Mouse (Mus musculus): ENCODE measurements around the gene Rora. TPM values are rescaled to one million over a fixed set of nuclear protein-coding genes. Genes with fewer than 3 reads are reported as not detected.

Rora gene
- polyA plus RNA-seq, 1 experiment from 2014 or later = 7.5 TPM

DNA sequence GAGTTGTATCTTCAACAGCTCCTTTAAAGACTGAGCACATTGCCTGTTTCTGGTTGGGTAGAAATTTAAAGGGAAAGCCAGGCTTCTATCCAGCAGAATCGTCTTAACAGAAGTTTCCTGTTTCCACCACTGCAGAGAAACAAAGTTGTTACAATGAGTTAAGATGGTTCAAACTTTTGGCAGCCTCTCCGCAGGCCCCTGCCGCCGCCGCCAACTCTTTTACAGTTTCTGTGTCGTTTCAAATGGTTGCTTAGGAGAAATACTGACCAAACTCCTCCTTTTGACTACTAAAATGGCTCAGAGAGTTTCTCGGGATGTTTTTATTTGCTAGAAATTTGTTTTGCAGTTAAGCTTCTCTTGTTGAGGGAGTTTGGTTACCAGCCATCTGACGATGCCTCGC lies 647.9 kb downstream of the Rora start:
- no peak for ATAC-seq (ENCODE audit: low FRiP score, low TSS enrichment)
- H3K9me3 ChIP-seq (ENCODE audit: control insufficient read depth, low read length) = no peaks in the 10 kb centered on the region
- no peak overlapping the region for H3K9ac ChIP-seq (ENCODE audit: low read length)
- 24% methylated on average over 9 of the region's 9 CpGs for WGBS
- H3K36me3 ChIP-seq (ENCODE audit: control insufficient read depth, insufficient read depth, low read length) = no peaks in the 10 kb centered on the region
- H3K4me1 ChIP-seq (replicated peaks; ENCODE audit: control insufficient read depth, insufficient read depth) = no peaks in the 10 kb centered on the region
- no peak overlapping the region for H3K27ac ChIP-seq (replicated peaks)
- DNase-seq (ENCODE audit: low spot score) = no peak
- TF ChIP-seq EP300 (optimal IDR thresholded peaks at IDR 0.05) (no peak), CTCF (IDR thresholded peaks at IDR 0.05; ENCODE audit: low read depth) (no peak)
- peak overlapping the region; percentile 31; the same call in 1 of the 2 replicates for H3K4me2 ChIP-seq (replicated peaks; ENCODE audit: low read depth)
- H3K4me3 ChIP-seq (ENCODE audit: low read depth, low read length) = no peak overlapping the region
- H3K27me3 ChIP-seq (ENCODE audit: control insufficient read depth, insufficient read depth, low read length) = no peaks in the 10 kb centered on the region

DNA sequence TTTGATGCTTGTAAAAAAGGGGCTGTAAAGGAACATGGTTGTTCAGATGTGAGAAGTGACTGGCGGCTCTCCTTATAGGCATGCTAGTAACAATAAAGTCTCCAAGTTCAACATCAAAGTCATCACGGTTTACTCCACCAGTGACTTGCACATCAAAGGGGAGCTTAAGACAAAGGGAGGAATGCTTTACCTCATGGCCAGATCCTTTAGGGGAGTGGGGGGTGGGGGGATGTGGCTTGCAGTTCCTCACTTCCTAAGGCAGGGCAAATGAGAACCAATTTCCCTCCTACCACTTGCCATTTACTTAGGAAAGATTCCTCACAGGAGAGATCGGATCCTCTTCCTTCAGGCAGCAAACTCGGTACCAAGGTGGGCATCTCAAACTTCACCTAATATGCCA lies 648.4 kb downstream of the Rora start:
- TF ChIP-seq EP300 (optimal IDR thresholded peaks at IDR 0.05) = no peak
- no peak for TF ChIP-seq CTCF (IDR thresholded peaks at IDR 0.05; ENCODE audit: low read depth)
- Histone ChIP-seq H3K27me3 (ENCODE audit: control insufficient read depth, insufficient read depth, low read length) (no peaks in the 10 kb centered on the region), H3K9me3 (ENCODE audit: control insufficient read depth, low read length) (no peaks in the 10 kb centered on the region), H3K4me2 (replicated peaks; ENCODE audit: low read depth) (0 out of 2 replicates have a peak overlapping the region, but pooled peaks have one; percentile 31), H3K27ac (replicated peaks) (no peak overlapping the region), H3K4me1 (replicated peaks; ENCODE audit: control insufficient read depth, insufficient read depth) (no peaks in the 10 kb centered on the region), H3K4me3 (ENCODE audit: low read depth, low read length) (no peak overlapping the region), H3K9ac (ENCODE audit: low read length) (no peak overlapping the region), H3K36me3 (ENCODE audit: control insufficient read depth, insufficient read depth, low read length) (no peaks in the 10 kb centered on the region)
- 33% methylated on average over 4 of the region's 4 CpGs for WGBS
- DNase-seq (ENCODE audit: low spot score) = no peak
- no peak for ATAC-seq (ENCODE audit: low FRiP score, low TSS enrichment)

DNA sequence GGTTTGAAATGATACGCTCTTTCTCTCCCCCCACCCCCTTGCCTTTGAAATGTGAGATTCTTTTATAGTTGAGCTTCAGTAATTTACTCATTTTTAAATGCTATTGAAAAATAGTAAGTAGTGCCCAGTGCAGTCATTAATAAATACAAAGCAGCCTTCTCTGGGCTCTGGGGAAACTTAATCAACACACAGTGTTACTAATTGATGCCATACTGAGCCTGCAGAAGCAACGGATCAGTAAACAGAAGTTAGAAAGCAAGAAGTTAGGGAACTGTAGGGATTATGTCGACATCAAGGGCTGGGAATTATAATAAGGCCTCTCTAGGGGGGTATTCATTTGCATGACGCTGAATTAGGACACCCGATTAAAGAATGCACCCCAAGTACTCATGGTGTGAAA lies 649.3 kb downstream of the Rora start:
- H3K36me3 ChIP-seq (ENCODE audit: control insufficient read depth, insufficient read depth, low read length) = no peaks in the 10 kb centered on the region
- no peak overlapping the region for H3K4me2 ChIP-seq (replicated peaks; ENCODE audit: low read depth)
- no peaks in the 10 kb centered on the region for H3K4me1 ChIP-seq (replicated peaks; ENCODE audit: control insufficient read depth, insufficient read depth)
- 44% methylated on average over 5 of the region's 5 CpGs for WGBS
- no peak overlapping the region for H3K9ac ChIP-seq (ENCODE audit: low read length)
- TF ChIP-seq CTCF (IDR thresholded peaks at IDR 0.05; ENCODE audit: low read depth) = no peak
- TF ChIP-seq EP300 (optimal IDR thresholded peaks at IDR 0.05) = no peak
- no peaks in the 10 kb centered on the region for H3K27me3 ChIP-seq (ENCODE audit: control insufficient read depth, insufficient read depth, low read length)
- ATAC-seq (ENCODE audit: low FRiP score, low TSS enrichment) (no peak), DNase-seq (ENCODE audit: low spot score) (no peak)
- no peaks in the 10 kb centered on the region for H3K9me3 ChIP-seq (ENCODE audit: control insufficient read depth, low read length)
- H3K27ac ChIP-seq (replicated peaks) = no peak overlapping the region
- no peak overlapping the region for H3K4me3 ChIP-seq (ENCODE audit: low read depth, low read length)

DNA sequence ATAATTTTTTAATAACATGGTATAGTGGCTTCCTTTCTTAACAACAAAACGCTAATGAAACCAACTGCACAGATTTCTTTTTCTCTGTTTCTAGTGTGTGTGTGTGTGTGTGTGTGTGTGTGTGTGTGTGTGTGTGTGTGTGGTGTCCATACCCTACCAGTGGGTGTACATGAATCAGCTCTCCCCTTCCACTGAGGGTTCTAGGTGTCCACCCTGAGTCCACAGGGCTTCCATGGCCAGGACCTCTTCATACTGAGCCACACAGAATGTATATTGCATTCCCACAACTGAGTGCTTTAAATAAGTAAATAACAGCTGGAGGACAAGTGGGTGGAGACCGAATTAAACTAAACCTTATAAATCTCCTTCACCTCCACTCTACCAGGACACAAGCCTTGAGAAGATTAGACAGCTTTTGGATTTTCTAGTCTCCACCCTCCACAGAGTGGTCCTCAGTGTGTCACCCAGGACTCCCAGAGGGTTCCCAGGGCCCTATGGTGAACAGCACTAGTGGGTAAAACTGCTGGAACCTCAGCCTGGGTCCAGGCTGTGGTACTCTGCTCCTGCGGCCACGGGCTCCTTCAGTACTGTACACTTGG lies 649.9 kb downstream of the Rora start:
- ATAC-seq (ENCODE audit: low FRiP score, low TSS enrichment) (no peak), DNase-seq (ENCODE audit: low spot score) (no peak)
- H3K4me1 ChIP-seq (replicated peaks; ENCODE audit: control insufficient read depth, insufficient read depth) = no peaks in the 10 kb centered on the region
- TF ChIP-seq EP300 (optimal IDR thresholded peaks at IDR 0.05) (no peak), CTCF (IDR thresholded peaks at IDR 0.05; ENCODE audit: low read depth) (no peak)
- H3K27ac ChIP-seq (replicated peaks) = no peak overlapping the region
- WGBS = 81% methylated on average over 4 of the region's 4 CpGs
- H3K4me2 ChIP-seq (replicated peaks; ENCODE audit: low read depth) = no peak overlapping the region
- no peaks in the 10 kb centered on the region for H3K9me3 ChIP-seq (ENCODE audit: control insufficient read depth, low read length)
- H3K36me3 ChIP-seq (ENCODE audit: control insufficient read depth, insufficient read depth, low read length) = no peaks in the 10 kb centered on the region
- H3K4me3 ChIP-seq (ENCODE audit: low read depth, low read length) = no peak overlapping the region
- H3K9ac ChIP-seq (ENCODE audit: low read length) = no peak overlapping the region
- no peaks in the 10 kb centered on the region for H3K27me3 ChIP-seq (ENCODE audit: control insufficient read depth, insufficient read depth, low read length)

DNA sequence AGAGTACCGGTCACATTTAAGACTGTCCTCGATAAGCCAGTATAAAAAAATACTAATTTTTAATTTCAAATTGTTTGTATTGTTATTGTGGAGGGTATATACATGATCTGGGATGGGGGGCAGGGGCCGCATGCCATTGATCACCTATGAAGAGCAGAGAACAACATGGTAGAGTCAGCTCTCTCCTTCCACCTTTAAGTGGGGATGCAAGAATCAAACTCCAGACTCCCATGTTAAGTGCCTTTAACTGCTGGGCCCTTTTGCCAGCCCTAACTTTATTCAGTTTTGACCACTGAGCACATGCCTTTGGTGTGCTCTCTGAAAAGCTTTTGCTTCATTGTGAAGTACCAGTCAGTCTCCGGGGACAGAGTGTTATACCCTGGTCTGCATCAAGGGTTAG lies 650.4 kb downstream of the Rora start:
- Histone ChIP-seq H3K36me3 (ENCODE audit: control insufficient read depth, insufficient read depth, low read length) (no peaks in the 10 kb centered on the region), H3K27ac (replicated peaks) (no peak overlapping the region), H3K27me3 (ENCODE audit: control insufficient read depth, insufficient read depth, low read length) (no peaks in the 10 kb centered on the region), H3K9me3 (ENCODE audit: control insufficient read depth, low read length) (no peaks in the 10 kb centered on the region), H3K4me1 (replicated peaks; ENCODE audit: control insufficient read depth, insufficient read depth) (no peaks in the 10 kb centered on the region), H3K4me3 (ENCODE audit: low read depth, low read length) (no peak overlapping the region), H3K4me2 (replicated peaks; ENCODE audit: low read depth) (no peak overlapping the region), H3K9ac (ENCODE audit: low read length) (no peak overlapping the region)
- WGBS = 93% methylated on average over 4 of the region's 4 CpGs
- ATAC-seq (ENCODE audit: low FRiP score, low TSS enrichment) (no peak), DNase-seq (ENCODE audit: low spot score) (no peak)
- no peak for TF ChIP-seq EP300 (optimal IDR thresholded peaks at IDR 0.05)
- TF ChIP-seq CTCF (IDR thresholded peaks at IDR 0.05; ENCODE audit: low read depth) = no peak

DNA sequence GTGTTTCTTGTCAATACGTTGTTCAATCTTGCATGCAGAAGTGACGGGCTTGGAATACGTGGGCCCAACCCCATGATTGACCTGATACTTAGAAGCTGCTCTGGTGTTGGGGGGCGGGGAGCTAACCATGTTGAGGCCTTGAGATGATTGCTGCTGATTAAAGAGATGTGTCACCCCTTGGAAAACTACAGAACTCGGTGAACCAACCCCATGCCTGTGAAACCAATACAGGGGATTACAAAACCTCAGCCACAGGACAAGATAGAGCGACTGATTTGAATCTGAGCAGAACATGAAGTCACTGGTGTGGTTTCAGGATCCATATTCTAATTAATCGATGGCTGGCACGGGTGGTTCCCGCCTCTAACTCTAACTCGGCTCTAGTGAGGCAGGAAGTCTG lies 650.9 kb downstream of the Rora start:
- DNase-seq (ENCODE audit: low spot score) (no peak), ATAC-seq (ENCODE audit: low FRiP score, low TSS enrichment) (no peak)
- WGBS = 76% methylated on average over 10 of the region's 10 CpGs
- no peak for TF ChIP-seq EP300 (optimal IDR thresholded peaks at IDR 0.05)
- TF ChIP-seq CTCF (IDR thresholded peaks at IDR 0.05; ENCODE audit: low read depth) = no peak
- no peaks in the 10 kb centered on the region for H3K9me3 ChIP-seq (ENCODE audit: control insufficient read depth, low read length)
- no peaks in the 10 kb centered on the region for H3K36me3 ChIP-seq (ENCODE audit: control insufficient read depth, insufficient read depth, low read length)
- no peak overlapping the region for H3K27ac ChIP-seq (replicated peaks)
- no peaks in the 10 kb centered on the region for H3K4me1 ChIP-seq (replicated peaks; ENCODE audit: control insufficient read depth, insufficient read depth)
- H3K9ac ChIP-seq (ENCODE audit: low read length) = no peak overlapping the region
- no peaks in the 10 kb centered on the region for H3K27me3 ChIP-seq (ENCODE audit: control insufficient read depth, insufficient read depth, low read length)
- no peak overlapping the region for H3K4me3 ChIP-seq (ENCODE audit: low read depth, low read length)
- no peak overlapping the region for H3K4me2 ChIP-seq (replicated peaks; ENCODE audit: low read depth)

All from stomach, postnatal 0 days (tissue).